Mouse (Mus musculus) limb, embryonic 15.5 days (tissue): ENCODE measurements around the gene Adgrg2. TPM values are rescaled to one million over a fixed set of nuclear protein-coding genes. Genes with fewer than 3 reads are reported as not detected.

Experiments used
- ATAC-seq: fragments of 200-750 bp; cut with Nextera tagmentation; 2 replicates; pipeline ENCODE4 v1.8.0; 2017; ENCODE audit warnings: low read depth, moderate TSS enrichment; ENCODE audit not compliant: insufficient number of reproducible peaks, low FRiP score, low TSS enrichment
- H3K27ac ChIP-seq: fragments of 300-500 bp; sonication (generic); 2 replicates; pipeline ENCODE4 v1.5.1; 2015; ENCODE audit warnings: moderate library complexity, mild to moderate bottlenecking, inconsistent platforms
- H3K27me3 ChIP-seq: fragments of 300-500 bp; sonication (generic); 2 replicates; pipeline ENCODE4 v1.6.1; 2015; ENCODE audit warnings: inconsistent platforms
- H3K36me3 ChIP-seq: fragments of 300-500 bp; sonication (generic); 2 replicates; pipeline ENCODE4 v1.6.1; 2015; ENCODE audit warnings: inconsistent platforms
- H3K4me1 ChIP-seq: fragments of 300-500 bp; sonication (generic); 2 replicates; pipeline ENCODE4 v1.6.1; 2015; ENCODE audit warnings: inconsistent platforms
- H3K4me2 ChIP-seq: fragments of 300-500 bp; sonication (generic); 2 replicates; pipeline ENCODE4 v1.6.1; 2015; ENCODE audit warnings: mild to moderate bottlenecking, inconsistent platforms
- H3K4me3 ChIP-seq: fragments of 300-500 bp; sonication (generic); 2 replicates; pipeline ENCODE4 v1.5.1; 2015; ENCODE audit warnings: mild to moderate bottlenecking, inconsistent platforms
- H3K9ac ChIP-seq: fragments of 300-500 bp; sonication (generic); 2 replicates; pipeline ENCODE4 v1.6.1; 2015; ENCODE audit warnings: inconsistent platforms
- H3K9me3 ChIP-seq: fragments of 300-500 bp; sonication (generic); 2 replicates; pipeline ENCODE4 v1.6.1; 2016; ENCODE audit warnings: inconsistent platforms
- WGBS: fragments of 180-500 bp; shearing (Covaris S2); methylation state at CpG from one replicate; pipeline ENCODE4 v1.1.7; 2015; 5-methylcytosine and 5-hydroxymethylcytosine counted together
- polyA plus RNA-seq: library from polyadenylated mRNA; unstranded; fragments of >200 nt; fragmentation: Nextera tagmentation; extraction: Ambion mirVana; gene quantifications from 2 replicates; pipeline ENCODE4 v1.2.1, GENCODE M21; 2015

The Adgrg2 gene
- polyA plus RNA-seq, 1 experiment from 2014 or later, result 24.5 TPM

DNA sequence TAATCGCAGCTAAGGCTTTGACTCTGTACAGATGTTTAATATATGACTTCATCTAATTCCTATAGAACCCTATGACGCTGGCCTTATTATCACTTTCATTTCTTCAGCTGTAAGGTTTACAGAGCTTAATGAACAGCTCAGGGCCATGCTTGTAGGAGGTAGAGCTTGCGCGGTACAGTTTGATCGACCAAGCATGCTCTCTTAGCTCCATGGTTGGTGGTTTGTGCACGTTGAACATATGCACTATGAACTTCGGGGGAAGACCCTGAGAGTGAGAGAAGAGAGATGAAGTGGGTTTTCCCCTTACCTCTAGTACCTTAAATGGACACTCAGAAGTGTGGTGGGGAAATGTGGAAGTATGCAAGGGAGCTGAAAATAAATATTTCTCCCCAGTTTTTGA, 41.7 kb downstream of the Adgrg2 start:
- H3K36me3 ChIP-seq, result no peaks in the 10 kb centered on the region
- no peak for ATAC-seq
- 88% methylated on average over 7 of the region's 7 CpGs for WGBS
- peaks cover 2% of the 10 kb centered on the region; the same call in 1 of the 2 replicates for H3K27me3 ChIP-seq
- H3K9ac ChIP-seq, result no peak overlapping the region
- no peak overlapping the region for H3K4me2 ChIP-seq
- H3K27ac ChIP-seq, result no peak overlapping the region
- H3K4me3 ChIP-seq, result no peak overlapping the region
- H3K9me3 ChIP-seq, result no peaks in the 10 kb centered on the region
- H3K4me1 ChIP-seq, result no peaks in the 10 kb centered on the region

DNA sequence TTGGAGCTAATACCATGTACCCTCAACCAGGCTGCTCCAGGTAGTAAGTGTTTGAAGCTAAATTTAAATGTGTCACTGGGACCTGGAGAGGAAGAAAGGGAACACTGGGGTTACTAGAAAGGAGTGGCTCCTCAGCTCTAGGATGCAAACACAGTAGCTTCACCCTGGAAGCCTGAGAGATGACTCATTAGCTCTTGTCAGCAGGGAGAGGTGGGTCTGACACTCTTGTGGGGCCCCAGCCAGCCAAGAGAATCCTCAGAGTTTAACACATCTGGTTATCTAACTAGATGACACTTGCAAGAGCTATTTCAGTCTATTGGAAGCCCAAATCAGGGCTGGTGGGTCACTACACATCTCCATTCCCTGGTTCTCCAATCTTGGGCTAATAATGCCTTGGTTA, 50.8 kb downstream of the Adgrg2 start:
- H3K27me3 ChIP-seq, result peaks cover 4% of the 10 kb centered on the region; the same call in 1 of the 2 replicates
- H3K4me2 ChIP-seq, result no peak overlapping the region
- no peaks in the 10 kb centered on the region for H3K4me1 ChIP-seq
- H3K4me3 ChIP-seq, result no peak overlapping the region
- H3K27ac ChIP-seq, result no peak overlapping the region
- no peak for ATAC-seq
- H3K9ac ChIP-seq, result no peak overlapping the region
- no peaks in the 10 kb centered on the region for H3K36me3 ChIP-seq
- no peaks in the 10 kb centered on the region for H3K9me3 ChIP-seq

- Histone ChIP-seq H3K27me3 (no peaks in the 10 kb centered on the region), H3K36me3 (no peaks in the 10 kb centered on the region), H3K4me1 (no peaks in the 10 kb centered on the region), H3K9ac (no peak overlapping the region), H3K4me2 (no peak overlapping the region), H3K4me3 (no peak overlapping the region), H3K27ac (no peak overlapping the region), H3K9me3 (no peaks in the 10 kb centered on the region)
- 91% methylated on average over 3 of the region's 3 CpGs for WGBS
- no peak for ATAC-seq
Observed at GRCm38 (mm10) chrX:160448351-160448750, 57.9 kb downstream of the Adgrg2 start.

DNA sequence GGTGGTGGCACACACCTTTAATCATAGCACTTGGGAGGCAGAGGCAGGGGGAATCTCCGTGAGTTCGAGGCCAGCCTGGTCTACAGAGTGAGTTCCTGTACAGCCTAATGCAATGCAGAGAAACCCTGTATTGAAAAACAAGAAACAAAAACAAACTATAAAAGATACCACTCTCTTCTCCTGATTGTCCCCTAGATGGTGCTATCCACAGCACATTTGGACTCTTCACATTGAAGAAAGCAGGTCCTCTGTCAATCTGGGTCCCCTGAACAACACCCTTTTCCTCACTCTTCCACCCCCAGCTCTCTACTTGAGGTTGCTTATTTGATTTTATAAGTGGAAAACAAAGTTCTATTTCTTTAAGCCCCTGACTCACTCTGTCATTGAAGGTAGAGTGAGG, 58.9 kb downstream of the Adgrg2 start:
- WGBS, result 77% methylated on average over 2 of the region's 2 CpGs
- Histone ChIP-seq H3K36me3 (no peaks in the 10 kb centered on the region), H3K27me3 (no peaks in the 10 kb centered on the region), H3K27ac (no peak overlapping the region), H3K4me2 (no peak overlapping the region), H3K4me3 (no peak overlapping the region), H3K4me1 (no peaks in the 10 kb centered on the region), H3K9me3 (no peaks in the 10 kb centered on the region), H3K9ac (no peak overlapping the region)
- ATAC-seq, result no peak

DNA sequence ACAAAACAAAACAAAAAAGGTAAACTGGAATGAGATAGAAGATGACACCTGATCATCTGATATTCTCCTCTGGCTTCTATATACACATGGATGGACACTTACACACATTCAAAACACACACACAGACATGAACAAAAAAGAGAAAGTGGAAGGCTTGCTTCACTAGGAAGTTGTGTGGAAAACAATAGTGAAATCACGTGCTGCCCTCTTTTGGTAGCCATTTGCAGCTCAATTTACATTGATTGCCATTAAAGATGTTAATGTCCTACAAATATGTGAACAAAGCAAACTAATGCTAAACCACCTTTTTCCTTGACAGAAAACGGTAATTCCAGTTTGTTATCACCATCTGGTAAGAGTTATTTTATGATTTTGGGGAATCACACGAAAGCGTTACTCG, 65.2 kb downstream of the Adgrg2 start:
- 64% methylated on average over 5 of the region's 5 CpGs for WGBS
- H3K36me3 ChIP-seq, result no peaks in the 10 kb centered on the region
- no peaks in the 10 kb centered on the region for H3K4me1 ChIP-seq
- peaks cover 3% of the 10 kb centered on the region; the same call in 1 of the 2 replicates for H3K27me3 ChIP-seq
- no peak overlapping the region for H3K4me3 ChIP-seq
- H3K27ac ChIP-seq, result no peak overlapping the region
- no peak overlapping the region for H3K4me2 ChIP-seq
- H3K9ac ChIP-seq, result no peak overlapping the region
- H3K9me3 ChIP-seq, result no peaks in the 10 kb centered on the region
- ATAC-seq, result no peak

GRCm38 (mm10) chrX:160471257-160471786, 80.8 kb downstream of the Adgrg2 start:
- H3K4me1 ChIP-seq, result no peaks in the 10 kb centered on the region
- 74% methylated on average over 3 of the region's 3 CpGs for WGBS
- H3K4me2 ChIP-seq, result no peak overlapping the region
- no peak overlapping the region for H3K9ac ChIP-seq
- H3K9me3 ChIP-seq, result no peaks in the 10 kb centered on the region
- ATAC-seq, result no peak
- no peak overlapping the region for H3K4me3 ChIP-seq
- H3K36me3 ChIP-seq, result no peaks in the 10 kb centered on the region
- peaks cover 8% of the 10 kb centered on the region; the same call in 1 of the 2 replicates for H3K27me3 ChIP-seq
- no peak overlapping the region for H3K27ac ChIP-seq

DNA sequence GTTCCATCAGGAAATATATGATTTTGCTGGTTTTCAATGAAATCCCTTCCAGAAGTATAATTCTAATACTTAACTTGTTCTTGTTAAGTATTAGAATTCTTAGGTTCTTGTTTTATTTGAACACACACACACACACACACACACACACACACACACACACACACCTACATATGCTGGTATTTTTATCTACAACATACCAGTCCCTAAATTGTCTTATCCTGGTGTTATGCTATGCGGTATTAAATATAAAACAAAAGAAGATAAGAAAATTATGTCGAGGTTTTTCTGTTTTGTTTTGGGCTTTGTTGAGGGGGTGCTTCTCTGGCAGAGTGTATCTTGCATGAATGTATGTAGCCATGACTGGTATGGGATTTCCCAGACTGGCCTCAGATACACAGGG, 99.3 kb downstream of the Adgrg2 start:
- Histone ChIP-seq H3K9me3 (no peaks in the 10 kb centered on the region), H3K4me2 (no peak overlapping the region), H3K4me3 (no peak overlapping the region), H3K27ac (no peak overlapping the region), H3K27me3 (0 out of 2 replicates have a peak, but pooled peaks cover 5% of the 10 kb centered on the region), H3K4me1 (no peaks in the 10 kb centered on the region), H3K36me3 (no peaks in the 10 kb centered on the region), H3K9ac (no peak overlapping the region)
- ATAC-seq, result no peak
- 79% methylated on average over 2 of the region's 2 CpGs for WGBS

GRCm38 (mm10) chrX:160494333-160494732, 103.8 kb downstream of the Adgrg2 start:
- Histone ChIP-seq H3K4me2 (no peak overlapping the region), H3K9me3 (no peaks in the 10 kb centered on the region), H3K36me3 (no peaks in the 10 kb centered on the region), H3K4me1 (no peaks in the 10 kb centered on the region), H3K27me3 (0 out of 2 replicates have a peak, but pooled peaks cover 2% of the 10 kb centered on the region), H3K27ac (no peak overlapping the region), H3K4me3 (no peak overlapping the region), H3K9ac (no peak overlapping the region)
- ATAC-seq, result no peak
- WGBS, result 53% methylated on average over 3 of the region's 3 CpGs

- Histone ChIP-seq H3K4me2 (no peak overlapping the region), H3K4me1 (no peaks in the 10 kb centered on the region), H3K27me3 (0 out of 2 replicates have a peak, but pooled peaks cover 2% of the 10 kb centered on the region), H3K4me3 (no peak overlapping the region), H3K27ac (no peak overlapping the region), H3K36me3 (no peaks in the 10 kb centered on the region), H3K9ac (no peak overlapping the region), H3K9me3 (no peaks in the 10 kb centered on the region)
- 52% methylated on average over 6 of the region's 6 CpGs for WGBS
- no peak for ATAC-seq
Observed at GRCm38 (mm10) chrX:160494921-160495320, 104.4 kb downstream of the Adgrg2 start.

DNA sequence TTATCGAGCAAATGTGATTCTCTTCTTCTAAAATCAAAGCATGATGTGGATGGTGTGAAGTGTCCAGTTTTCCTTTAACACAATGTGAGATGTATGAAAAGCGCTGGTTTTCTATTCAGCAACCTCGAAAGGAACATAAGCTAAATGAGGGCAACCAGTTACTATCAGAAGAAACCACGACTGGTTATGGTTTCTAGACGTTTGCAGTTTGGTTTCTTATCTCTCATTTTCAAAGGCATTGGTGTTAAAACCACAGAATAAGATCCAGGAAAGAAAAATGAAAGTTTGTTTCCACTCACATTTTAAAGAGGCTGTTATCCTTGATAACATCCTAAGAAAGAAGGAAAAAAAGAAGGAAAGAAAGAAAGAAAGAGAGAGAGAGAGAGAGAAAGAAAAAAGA, 106.0 kb downstream of the Adgrg2 start:
- ATAC-seq, result no peak
- WGBS, result 76% methylated on average over 5 of the region's 5 CpGs
- Histone ChIP-seq H3K27me3 (0 out of 2 replicates have a peak, but pooled peaks cover 2% of the 10 kb centered on the region), H3K36me3 (no peaks in the 10 kb centered on the region), H3K9ac (no peak overlapping the region), H3K9me3 (no peaks in the 10 kb centered on the region), H3K4me3 (no peak overlapping the region), H3K4me2 (no peak overlapping the region), H3K27ac (no peak overlapping the region), H3K4me1 (no peaks in the 10 kb centered on the region)

- no peak for ATAC-seq
- H3K27ac ChIP-seq, result no peak overlapping the region
- H3K9ac ChIP-seq, result no peak overlapping the region
- WGBS, result 93% methylated on average over 3 of the region's 3 CpGs
- H3K4me3 ChIP-seq, result no peak overlapping the region
- no peak overlapping the region for H3K4me2 ChIP-seq
- H3K9me3 ChIP-seq, result no peaks in the 10 kb centered on the region
- no peaks in the 10 kb centered on the region for H3K36me3 ChIP-seq
- peaks cover 3% of the 10 kb centered on the region; the same call in 1 of the 2 replicates for H3K4me1 ChIP-seq
- H3K27me3 ChIP-seq, result peaks cover 13% of the 10 kb centered on the region; the same call in 1 of the 2 replicates
Observed at GRCm38 (mm10) chrX:160501095-160501494, 110.6 kb downstream of the Adgrg2 start.

- no peaks in the 10 kb centered on the region for H3K36me3 ChIP-seq
- H3K9me3 ChIP-seq, result no peaks in the 10 kb centered on the region
- peaks cover 11% of the 10 kb centered on the region; the same call in 1 of the 2 replicates for H3K27me3 ChIP-seq
- no peak overlapping the region for H3K9ac ChIP-seq
- peaks cover 3% of the 10 kb centered on the region; the same call in 1 of the 2 replicates for H3K4me1 ChIP-seq
- H3K4me2 ChIP-seq, result peak overlapping the region; percentile 37
- peak; percentile 64 for ATAC-seq
- 29% methylated on average over 12 of the region's 12 CpGs for WGBS
- peak overlapping the region; percentile 58 for H3K4me3 ChIP-seq
- peak overlapping the region; percentile 89; the same call in 1 of the 2 replicates for H3K27ac ChIP-seq
Observed at GRCm38 (mm10) chrX:160501687-160502047, 111.2 kb downstream of the Adgrg2 start.
